Mouse (Mus musculus) monocyte, adult 2 months (primary cell): Measurements from ENCODE around the gene Abhd15.
A peak's percentile ranks its signal among the peaks of the same experiment; 100 is the strongest.
"Not testable (repeated sequence)": the region's sequence is repeated elsewhere in the genome, so short reads cannot be mapped to it uniquely, and the experiment has no call there.

Experiments
- DNase-seq, 2 experiments: peaks; one replicate each; pipeline ENCODE4 v3.0.0; 2022; ENCODE audit warnings: low spot score in 2 of 2, low read depth in 1 of 2

Abhd15 gene

DNA sequence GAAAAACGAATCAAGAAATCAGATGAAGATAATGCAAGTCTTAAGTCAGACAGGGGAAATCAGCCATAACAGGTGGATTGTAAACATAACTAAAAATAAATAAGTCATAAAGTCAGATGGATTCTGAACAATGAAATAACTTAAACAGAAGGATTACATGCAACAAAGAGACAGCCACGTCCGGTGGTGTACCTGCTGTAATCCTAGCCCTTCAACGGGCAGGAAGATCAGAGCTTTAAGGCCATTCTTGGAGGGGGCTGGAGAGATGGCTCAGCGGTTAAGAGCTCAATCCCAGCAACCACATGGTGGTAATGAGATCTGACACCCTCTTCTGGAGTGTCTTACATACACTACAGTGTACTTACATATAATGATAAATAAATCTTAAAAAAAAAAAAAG is 3.6 kb upstream of the Abhd15 start:
- DNase-seq, result no peak

- peak in 1 of 2 experiments; percentile 59 for DNase-seq
These were observed 1.8 kb upstream of the Abhd15 start for GRCm38 (mm10) chr11:77512891-77513810.

DNA sequence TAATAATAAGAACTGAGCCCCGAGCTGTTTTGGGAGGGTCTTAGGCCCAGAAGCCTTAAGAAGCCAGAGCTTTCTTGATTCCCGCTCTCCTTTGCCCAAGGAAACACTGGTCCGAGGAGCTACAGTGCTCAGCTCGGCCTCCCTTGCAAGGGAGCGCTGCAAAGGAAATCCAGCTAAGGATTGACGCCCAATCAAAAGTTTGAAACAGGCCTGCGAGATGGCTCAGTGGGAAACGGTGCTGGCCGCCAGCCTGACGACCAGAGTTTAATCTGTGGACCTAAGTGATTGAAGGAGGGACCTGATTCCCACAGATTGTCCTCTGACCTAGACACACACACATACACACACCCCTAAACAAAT is 1.1 kb upstream of the Abhd15 start:
- peak in 1 of 2 experiments; percentile 1 for DNase-seq

DNA sequence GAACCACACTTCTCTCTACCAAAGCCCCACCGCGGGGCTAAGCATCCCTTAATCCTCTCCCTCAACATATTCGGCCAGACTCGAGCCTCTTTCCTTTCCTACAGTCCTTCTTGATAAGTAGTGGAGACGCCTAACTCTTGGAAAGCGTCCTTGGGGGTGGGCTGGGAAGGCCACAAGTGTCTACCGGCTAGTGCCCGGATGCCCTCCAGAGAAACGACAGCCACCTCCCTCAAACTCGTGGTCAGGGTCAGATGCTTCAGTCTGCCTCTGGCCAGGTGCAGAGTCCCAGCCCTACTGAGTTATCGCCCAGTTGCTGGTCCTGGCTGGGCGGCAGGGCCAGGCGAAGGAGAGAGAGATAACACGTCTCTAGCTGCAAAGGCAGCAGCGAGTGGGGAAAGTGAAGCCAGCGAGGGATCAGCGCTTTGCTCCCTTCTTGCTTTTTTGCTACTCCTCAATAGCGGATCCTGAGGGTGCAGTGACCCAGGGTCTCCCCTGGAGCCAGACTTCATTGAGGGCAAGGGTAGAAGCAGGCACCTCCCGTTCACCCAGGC is 565 bp upstream of the Abhd15 start:
- peak in 1 of 2 experiments; percentile 1 for DNase-seq

- DNase-seq, result no peak
These were observed 974 bp downstream of the Abhd15 start, which contains the start of gene Trp53i13 for GRCm38 (mm10) chr11:77515637-77516552. TSS of gene Trp53i13 (minus strand) at chr11:77515980.

- DNase-seq, result no peak
These were observed 1.9 kb downstream of the Abhd15 start for GRCm38 (mm10) chr11:77516553-77517425.

- DNase-seq, result no peak
These were observed 3.3 kb downstream of the Abhd15 start for GRCm38 (mm10) chr11:77518051-77518798.

DNA sequence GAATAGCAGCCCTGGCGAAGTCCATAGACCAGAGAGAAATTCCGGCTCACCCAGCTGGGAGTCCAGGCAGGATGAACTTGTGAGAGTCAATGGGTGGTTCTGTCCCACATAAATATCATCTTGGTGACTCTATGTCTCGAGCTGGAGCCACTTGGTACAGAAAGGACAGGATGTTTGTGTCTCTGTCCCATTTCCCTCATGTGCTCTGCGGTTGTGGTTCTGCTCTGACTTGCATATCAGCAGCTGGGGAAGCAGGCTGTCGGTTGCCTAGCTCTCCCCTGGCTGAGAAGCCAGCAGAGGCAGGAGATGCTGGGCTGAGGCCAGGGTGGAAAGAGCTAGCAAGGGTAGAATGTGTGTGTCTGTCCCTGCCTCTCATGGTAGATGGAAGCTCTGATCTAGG is 4.1 kb downstream of the Abhd15 start, which contains the start of gene Gm10392:
Gene Gm10392 (minus strand): TSS at position 156 of the 400 bp plus-strand sequence.
- no peak for DNase-seq

- no peak for DNase-seq
These were observed 5.9 kb downstream of the Abhd15 start for GRCm38 (mm10) chr11:77520601-77521529.

GRCm38 (mm10) chr11:77525804-77526486 is 11.0 kb downstream of the Abhd15 start:
- DNase-seq, result no peak

DNA sequence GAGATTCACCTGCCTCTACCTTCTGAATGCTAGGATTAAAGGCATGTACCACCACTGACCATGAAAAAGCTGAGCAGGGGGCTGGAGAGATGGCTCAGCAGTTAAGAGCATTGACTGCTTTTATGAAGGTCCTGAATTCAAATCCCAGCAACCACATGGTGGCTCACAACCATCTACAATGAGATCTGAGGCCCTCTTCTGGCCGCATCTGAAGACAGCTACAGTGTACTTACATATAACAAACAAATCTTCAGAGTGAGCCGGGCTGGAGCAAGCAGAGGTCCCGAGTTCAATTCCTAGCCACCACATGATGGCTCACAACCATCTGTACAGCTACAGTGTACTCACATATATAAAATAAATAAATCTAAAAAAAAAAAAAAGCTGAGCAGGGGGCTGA is 13.5 kb downstream of the Abhd15 start:
- DNase-seq, result not testable (repeated sequence)

DNA sequence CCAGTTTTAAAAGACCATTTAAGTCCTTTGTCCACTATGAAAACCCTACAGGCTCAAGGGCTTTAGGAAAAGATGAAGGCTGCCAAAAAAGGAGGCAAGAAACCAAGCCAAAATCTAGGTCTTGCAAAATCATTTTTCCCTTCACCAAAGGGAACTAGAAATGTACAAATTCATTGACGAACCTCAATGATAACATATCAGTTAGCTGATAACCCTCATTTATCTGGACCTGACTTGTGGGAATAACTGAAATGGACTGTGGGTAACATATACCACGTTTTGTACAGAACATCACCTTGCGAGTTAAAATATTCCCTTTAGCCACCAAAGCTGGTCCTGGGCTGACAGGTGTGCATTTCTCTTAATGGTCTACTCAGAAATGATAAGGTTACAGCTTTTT is 14.7 kb downstream of the Abhd15 start:
- DNase-seq, result no peak

- DNase-seq, result no peak
These were observed 15.9 kb downstream of the Abhd15 start for GRCm38 (mm10) chr11:77530862-77531261.

DNA sequence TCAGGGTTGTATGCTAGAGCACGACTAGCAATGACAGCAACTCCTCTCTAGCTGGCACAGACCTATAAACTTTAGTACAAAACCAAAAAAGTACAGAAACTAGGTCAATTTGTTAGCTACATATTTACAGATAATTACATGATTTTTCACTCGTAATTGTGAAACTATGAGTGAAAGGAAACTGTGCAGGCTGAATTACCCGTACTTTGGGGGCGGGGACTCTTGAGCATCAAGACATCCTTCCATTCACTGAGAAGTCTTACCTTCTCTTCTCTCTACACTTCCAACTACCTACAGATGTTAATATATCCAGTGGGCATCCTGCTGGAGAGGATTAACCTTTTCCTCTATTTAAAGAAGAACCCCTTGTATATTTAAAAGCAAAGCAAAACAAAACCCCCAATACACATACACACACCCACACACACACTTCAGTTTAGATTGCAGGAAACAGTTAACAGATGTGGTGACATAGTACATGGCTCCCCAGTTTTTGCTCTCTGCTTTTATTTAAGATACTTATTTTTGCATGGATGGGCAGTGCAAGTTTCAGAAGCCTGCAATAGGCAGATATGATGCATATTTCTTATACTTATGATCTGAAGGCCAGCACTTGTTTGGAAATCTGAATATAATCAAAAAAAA is 17.4 kb downstream of the Abhd15 start:
- DNase-seq, result no peak

DNA sequence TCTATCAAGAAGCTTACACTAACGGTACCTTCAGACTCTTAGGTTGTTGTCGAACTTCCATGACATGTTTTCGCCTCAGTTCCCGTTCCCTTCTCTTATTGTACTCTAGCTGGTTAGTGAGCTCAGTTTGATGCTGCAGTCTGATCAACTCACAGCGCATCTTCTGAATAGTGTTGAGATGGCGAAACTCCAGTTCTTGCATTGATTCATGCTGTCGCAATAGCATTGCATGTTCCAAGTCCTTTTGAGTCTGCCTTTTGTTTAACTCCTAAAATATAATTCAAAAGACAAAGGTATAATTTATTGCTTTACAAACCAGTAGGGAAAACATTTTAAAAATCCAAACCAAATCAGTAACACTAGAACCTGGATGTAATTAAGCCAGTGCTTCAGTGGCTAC is 30.3 kb downstream of the Abhd15 start:
- DNase-seq, result no peak

- no peak for DNase-seq
These were observed 70.3 kb downstream of the Abhd15 start for GRCm38 (mm10) chr11:77585201-77585600.
